Mouse (Mus musculus) frontal cortex, postnatal 25 days (tissue): ENCODE measurements around the gene Kif27.

Source experiments
- DNase-seq, 2 experiments: peaks; one replicate each; pipeline ENCODE4 v3.0.0; 2022; ENCODE audit warnings: low spot score in 2 of 2

Kif27 gene

DNA sequence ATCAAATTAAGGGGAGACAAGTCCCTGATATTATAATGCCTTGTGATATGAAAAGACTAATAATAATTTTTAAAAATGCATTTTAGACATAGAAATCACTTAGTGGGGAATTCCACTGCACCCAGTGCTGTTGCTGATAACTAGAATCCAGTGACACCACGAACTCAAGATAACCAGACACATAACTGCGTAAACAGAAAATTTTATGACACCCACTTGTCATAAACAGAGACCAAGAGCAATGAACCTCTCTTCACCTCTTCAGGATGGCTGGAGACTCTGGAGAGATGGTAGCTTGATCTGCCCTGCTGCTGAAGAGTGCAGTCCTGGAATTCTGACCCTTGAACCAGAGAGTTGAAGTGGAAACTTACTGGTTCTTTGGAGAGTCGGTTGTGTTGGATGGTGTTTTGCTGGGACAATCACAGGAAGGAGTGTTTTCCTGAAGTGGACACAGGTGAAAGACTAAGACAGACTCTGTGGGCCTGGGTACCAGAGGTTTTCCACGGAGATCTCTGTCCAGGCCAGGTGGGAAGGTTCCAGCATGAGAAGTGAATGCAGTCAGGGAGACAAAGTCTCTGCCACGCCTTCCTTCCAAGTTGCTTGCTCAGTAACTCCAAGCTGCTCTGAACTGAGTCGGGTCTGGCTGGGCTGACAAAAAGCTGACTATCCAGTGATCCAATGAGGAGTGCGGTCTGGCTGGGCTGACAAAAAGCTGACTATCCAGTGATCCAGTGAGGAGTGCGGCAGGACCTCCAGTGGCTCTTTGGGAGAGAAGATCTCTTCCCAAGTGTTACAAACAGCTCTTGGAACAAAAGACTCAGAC is 5.6 kb upstream of the Kif27 start:
- no peak for DNase-seq

DNA sequence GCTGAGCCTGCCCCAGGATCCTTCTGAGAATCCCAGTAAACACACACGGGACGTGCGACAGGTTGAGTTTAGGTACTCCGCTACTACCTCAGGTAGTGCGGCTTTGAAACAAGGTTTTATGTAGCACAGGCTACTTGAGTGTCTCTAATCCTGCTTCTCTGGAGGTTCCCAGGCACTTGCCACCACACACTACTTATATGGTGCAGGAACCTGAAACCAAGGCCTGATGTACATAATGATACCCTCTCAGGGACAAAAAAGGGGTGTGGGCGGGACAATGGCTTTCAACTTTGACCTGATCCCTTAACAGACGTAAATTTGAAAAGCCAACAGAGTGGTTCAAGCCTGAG is 357 bp upstream of the Kif27 start:
- DNase-seq = no peak

DNA sequence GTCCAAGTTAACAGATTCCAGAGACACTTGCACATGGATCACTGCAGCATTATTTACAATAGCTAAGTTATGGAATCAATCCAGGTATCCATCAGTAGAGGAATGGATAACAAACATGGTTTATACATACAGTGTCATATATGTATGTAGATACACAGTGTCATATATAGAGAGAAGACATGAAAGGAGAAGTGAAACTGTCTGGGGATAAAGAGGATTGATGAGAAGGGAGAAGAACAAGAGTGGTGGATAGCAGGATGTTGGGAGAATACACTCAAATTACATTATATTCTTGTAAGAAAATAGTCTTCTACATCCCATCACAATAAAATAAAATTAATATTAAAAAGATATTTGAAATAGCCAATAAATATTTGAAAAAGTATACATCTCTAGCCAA is 5.9 kb downstream of the Kif27 start:
- DNase-seq = no peak

DNA sequence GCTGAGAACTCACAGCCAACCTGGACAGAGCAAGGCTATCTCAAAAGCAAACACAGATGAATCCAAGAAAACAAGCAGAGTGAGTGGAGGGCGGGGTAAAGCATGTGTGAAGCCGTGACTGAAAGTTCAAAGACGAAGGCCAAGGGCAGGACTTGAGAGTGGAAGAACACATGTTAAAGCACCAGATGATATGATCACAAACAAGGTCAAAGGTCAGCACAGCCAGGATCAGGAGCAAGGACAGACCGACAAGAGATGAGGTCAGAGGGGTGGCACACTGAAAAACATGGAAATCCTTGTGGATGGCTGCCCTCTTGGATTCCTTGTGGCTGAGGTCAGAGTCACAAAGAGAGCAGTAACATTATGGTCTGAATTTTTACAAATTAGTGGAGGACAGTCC is 8.3 kb downstream of the Kif27 start:
- no peak for DNase-seq

DNA sequence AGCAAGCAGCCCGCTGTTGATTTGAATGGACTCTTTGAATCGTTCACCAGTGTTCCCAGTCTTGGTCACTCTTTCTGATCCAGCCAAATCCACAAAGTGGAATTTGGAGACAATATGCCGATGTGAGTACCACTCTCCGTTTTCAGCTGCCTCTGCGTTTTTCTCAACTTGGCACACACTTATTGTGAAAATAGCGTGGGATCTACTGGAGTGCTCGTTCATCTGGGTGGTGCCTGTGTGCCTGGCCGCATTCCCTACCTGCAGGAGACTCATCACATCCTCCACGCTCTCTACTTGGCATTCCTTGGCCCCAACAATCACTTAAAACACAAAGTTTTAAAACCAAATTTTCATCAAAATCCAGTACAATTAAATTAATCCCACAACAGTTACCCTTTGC is 14.4 kb downstream of the Kif27 start:
- no peak for DNase-seq

DNA sequence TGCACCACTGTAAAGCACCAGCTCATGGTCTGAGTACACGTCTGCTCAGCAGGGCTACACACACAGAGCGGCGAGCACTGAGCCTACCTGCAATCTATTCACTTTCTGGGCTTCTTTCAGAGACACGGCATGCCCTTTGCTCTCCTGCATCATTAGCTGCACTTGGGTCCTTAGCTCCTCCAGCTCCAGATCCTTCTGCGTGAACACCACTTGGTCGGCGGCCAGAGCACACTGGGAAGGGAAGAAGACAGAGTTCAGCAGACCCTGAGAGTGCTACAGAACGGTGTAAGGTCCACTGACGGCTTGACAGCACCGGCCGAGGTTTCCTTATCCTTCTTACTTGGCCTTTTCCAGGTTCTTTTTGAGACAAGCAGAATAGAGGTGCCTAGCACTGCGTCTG is 21.5 kb downstream of the Kif27 start:
- no peak for DNase-seq

DNA sequence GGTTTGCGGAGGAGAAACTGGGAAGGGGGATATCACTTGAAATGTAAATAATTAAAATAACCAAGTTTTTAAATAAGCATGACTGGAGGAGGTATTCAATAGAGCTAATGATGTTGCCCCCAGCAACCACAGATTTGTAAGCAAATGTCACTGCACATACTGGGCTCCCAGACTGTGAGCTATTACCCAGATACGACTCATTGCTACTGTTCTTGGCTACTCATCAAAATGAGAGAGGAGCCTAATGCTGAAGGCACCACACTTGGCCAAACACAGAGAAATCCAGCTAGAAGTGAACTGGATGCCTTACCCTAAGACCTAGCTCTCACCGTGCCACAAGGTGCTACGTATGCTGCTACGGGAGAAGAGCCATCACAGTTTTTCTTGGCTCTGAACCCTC is 24.8 kb downstream of the Kif27 start:
- DNase-seq = no peak

DNA sequence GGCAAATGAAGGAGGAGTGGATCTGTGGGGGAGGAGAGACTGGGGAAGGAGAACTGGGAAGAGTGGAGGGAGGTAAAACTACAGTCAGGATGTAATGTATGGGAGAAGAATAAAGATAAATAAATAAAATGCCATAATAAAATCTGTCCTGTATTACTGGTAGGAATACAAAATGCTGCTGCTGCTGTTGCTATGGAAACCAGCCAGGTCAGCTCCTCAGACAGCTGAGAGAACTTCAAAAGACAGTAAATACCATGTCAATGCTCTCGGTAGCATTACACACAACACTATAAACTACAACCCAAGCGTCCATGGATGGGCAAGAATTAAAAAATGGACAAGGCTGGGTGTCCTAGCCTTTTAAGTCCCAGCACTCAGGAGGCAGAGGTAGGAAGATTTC is 41.2 kb downstream of the Kif27 start:
- DNase-seq = no peak

DNA sequence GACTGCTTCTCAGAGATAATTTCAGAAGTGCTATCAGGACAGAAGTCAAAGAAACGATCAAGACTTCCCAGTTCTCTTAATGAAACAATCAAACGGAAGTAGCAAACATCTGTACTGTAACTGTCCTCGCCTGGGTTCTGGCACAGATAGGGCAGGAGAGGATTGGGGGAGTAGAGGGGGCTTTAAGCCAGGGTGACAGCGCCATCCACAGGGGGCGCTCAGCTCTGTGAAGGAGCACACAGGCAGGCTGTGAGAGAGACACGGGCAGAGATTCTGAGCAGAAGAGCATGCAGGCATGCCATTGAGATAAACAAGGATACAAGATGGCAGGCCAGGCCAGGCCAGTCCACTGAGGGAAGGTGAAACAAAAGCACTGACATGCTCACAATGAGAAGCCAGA is 43.9 kb downstream of the Kif27 start:
- no peak for DNase-seq

DNA sequence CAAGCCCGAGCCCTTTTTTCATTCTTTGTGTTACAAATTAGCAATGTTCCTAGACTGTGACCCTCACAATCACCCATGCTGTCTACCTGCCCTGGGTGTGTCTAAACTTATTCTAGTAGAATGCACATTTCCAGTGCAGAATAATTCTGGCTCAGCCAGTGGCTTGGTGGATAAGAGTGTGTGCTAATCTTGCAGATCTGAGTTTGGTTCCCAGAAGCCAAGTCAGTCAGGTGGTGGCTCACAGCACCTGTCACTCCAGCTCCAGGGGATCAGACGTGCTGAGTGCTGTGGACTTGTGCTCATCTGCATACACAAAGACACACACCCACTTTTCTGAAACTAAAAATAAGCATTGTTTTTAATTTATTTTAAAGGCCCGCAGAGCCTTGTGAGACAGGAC is 45.2 kb downstream of the Kif27 start:
- no peak for DNase-seq

DNA sequence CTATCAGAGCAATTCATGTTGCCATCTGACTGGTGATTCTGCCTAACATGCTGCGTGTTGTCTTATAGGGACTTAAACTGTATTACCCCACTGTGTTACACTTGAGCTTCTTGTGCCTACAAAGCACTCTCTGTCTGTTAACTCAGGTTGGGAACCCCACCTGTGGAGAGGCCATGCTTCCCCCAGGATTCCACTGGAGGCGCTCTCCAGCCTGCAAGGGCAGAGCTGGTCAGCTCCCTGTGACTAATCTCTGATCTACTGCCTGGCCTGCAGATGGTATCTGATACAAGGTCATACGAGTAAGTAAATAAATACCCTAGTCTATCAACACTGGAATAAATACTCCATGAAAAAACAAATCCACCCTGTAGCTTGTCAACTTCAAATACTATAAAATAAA is 47.6 kb downstream of the Kif27 start:
- no peak for DNase-seq

DNA sequence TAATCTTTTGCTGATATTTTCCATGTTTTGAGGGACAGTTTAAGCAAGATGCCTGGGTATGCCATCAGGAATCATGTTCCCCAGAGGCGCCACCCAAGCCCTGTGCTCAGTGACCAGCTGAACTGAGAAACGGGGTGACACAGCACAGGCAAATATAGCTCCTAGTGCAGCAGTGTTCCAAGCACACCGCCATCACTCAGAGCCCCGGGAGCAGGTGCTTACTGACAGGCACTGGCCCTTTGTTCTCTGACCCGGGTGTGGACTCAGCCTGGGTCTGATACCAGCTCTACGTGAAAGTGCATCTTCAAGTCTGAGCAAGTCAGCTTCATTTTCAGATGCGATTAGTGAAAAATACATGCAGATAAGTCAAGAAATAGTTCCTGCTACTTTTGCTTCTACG is 49.4 kb downstream of the Kif27 start:
- no peak for DNase-seq

DNA sequence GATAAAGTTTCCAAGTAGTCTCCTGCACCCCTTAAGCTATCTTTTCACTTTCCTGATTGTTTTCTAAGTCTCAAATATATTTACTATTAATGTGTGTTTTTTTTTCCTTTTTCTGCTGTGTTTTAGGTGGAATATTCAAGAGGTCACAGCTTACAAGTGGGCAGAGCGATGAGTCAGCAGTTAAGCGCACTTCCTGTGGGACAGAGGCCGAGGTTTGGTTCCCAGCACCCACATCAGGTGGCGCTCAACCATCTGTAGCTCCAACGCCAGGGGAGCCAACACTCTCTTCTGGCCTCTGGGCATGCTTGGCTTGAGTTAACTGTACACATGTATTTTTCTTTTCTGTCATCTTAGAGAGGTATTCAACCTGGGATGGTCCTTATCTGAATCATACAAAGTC is 51.5 kb downstream of the Kif27 start:
- no peak for DNase-seq

DNA sequence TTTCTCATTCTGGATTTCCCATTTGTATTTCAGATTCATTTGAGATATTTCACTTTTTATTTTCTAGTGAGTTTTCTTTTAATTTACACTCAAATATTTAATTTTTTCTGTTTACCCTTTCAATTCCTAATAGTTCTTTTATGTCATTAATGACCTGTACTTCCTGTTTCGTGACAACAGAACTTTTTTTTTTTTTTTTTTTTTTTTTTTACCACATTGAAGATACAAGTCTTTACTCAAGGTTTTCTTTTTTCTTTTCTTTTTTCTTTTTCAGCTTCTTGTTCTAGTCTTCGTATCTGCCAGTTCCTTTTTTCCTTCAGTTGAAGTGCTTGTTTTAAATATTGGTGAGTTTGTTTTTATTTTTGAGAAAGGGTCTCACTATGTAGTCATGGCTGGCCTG is 53.7 kb downstream of the Kif27 start:
- DNase-seq = no peak

DNA sequence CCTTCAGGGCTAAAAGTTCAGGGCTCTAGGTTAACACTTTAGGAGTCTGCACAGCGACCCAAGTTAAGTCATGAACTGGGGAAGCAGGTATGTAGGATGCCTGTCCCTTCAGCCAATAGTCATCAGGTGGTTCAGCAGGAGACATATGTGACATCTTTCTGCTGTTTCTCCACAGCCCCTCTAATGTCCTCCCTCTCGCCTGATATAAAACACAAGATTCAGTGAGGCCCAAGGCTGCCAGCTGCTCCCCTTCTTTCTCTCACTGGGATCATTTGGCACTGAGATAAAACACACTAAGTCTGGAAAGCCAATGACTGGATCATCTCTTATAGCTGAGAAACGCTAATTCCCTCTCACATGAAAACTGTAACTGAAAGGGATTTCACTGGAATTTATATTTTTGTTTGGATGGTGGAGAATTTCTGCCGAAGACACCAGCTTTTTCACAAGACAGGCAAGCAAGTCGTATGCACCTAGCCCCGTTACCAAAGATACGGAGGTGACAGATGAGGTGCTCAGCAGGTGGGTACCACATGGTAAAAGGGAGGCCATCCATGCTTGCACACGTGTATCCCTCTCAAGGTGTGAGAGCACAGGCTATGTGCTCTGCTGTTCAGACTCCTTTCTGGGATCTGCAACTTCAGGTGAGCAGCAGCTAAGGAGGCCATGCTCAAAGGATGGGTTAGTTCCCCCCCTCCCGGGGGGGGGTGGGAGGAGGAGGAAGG is 56.3 kb downstream of the Kif27 start:
- no peak for DNase-seq

DNA sequence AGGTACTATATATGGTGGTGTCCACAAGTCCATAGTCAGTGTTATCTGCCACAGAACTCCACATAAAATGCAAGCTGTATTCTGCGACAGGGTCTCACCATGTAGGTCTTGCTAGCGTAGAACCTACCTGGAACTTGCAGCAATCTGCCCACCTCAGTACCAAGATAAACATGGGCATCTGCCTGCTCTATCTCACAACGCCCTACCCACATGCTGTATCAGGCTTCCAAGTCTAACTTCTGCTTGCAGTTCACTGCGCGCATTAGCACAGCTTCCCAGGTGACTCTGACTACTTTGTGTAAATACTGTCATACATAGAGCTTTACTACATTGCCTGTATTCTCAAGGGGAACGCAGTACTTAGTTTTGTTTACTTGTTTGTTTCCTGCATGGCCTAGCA is 57.0 kb downstream of the Kif27 start:
- no peak for DNase-seq

DNA sequence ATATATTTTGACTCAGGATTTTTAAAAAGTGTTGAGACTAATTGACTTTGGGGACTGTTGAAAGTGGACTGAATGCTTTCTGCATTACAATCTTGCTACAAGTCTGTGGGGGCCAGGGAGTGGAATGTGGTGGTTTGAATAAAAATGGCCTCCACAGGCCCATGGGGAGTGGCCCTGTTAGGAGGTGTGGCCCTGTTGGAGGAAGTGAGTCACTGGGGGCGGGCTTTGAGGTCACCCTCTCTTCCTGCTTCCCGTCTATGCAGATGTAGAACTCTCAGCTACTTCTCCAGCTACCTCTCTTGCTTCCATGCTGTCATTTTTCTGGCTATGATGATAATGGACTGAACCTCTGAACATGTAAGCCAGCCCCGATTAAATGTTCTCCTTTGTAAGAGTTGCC is 60.2 kb downstream of the Kif27 start:
- DNase-seq = no peak

DNA sequence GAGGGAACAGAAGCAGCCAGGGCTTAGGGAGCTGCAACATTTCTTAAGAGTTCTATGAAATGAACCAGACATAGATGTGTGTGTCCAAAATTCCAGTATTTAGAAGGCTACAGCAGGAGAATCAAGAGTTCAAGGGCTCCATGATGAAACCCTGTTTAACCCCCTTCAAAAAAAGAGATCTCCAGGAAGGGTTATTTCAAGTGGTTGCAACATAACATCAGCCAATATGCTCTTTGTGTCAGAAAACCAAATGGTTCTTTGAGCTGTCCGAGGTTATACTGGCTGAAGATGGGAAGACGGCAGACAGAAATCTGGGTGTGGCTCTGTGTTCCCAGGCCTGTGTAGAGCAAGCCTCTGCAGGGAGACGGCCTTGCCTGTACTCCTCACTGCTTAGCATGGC is 63.3 kb downstream of the Kif27 start:
- DNase-seq = no peak

DNA sequence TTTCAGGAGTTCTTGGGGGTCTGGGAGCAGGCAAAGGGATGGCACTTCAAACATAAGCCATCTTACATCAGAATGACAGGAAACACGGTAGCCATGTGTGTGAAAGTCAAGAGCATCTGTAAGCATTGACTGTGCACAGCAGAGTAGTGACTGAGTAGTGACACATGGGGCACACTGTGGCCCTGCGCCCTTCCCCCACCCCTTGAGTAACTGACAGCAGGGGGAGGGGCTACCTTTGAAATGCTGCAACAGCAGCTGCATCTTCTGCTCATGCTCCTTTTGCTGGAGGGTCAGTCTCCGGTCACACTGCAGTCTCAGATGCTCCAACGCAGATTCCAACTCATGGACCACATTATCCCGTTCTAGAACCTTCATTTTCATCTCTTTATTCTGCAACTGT is 66.1 kb downstream of the Kif27 start:
- no peak for DNase-seq

DNA sequence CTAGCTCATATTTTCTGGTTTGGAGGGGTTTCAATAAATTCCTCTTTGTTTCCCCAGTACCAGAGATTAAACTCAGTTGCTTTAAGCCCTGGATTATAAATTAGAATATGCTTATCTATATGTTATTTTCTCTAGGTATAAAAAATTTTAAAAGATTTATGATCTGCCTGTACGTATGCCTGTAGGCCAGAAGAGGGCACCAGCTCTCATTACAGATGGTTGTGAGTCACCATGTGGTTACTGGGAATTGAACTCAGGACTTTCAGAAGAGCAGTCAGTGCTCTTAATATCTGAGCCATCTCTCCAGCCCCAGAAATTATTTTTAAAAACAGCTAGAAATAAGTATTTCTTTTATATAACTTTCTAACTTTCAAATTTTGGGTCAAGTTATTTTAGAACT is 69.6 kb downstream of the Kif27 start:
- no peak for DNase-seq

DNA sequence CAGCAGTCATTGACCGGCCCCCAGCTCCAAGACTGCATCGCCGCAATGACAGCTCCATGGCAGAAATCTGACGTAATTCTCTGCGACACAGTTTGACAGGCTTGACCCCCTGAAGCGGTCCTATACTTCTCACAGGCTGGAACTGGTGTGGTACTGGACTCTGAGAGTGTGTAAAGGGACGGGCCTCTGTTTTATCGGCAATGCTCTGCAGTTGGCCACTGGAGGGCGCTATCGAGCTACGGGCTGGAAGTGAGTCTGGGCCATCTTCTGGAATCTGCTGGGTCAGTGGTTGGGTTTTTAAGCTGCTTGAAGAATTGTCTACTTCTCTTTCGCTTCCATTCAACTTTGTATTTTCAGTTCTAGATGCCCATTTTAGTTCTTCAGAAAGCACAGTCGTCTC is 71.1 kb downstream of the Kif27 start:
- peak; percentile 30 to 65 for DNase-seq

DNA sequence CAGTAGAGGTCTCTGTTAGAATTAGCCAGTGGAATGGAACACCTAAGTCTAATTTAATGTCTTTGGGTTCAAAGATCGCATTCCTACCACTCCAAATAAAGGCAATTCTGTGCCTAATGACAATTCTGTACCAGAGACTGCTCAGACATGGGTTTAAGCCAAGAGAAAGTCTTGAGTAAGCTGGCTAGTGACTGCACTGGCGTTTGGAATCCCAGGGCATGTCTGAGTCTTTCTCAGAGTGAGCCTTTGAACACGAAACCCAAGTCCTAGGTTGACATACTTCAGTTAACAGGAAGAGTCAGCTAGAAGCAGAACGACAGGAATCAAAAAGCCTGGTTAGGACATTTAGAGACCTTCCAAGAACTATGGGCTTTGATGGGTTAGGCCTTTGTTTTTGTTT is 75.5 kb downstream of the Kif27 start:
- no peak for DNase-seq

DNA sequence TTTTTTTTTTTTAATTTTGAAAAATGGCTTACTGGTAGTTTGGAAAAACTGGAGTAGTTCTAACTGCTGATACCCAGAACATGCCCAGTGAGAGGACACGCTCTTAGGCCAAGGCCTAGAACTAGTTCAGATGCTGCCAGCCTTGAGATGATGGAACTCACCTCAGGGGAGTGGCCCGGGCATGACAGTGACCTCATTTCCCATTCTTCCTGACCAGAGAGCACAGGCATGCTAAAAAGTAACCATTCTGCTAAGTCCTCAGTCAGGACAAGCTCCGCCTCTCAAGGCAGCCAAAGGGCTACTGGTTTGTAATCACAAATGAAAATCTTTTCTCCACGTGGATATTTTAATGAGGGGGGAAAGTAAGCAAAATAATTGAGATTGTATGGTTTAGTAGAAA is 77.0 kb downstream of the Kif27 start:
- DNase-seq = no peak

DNA sequence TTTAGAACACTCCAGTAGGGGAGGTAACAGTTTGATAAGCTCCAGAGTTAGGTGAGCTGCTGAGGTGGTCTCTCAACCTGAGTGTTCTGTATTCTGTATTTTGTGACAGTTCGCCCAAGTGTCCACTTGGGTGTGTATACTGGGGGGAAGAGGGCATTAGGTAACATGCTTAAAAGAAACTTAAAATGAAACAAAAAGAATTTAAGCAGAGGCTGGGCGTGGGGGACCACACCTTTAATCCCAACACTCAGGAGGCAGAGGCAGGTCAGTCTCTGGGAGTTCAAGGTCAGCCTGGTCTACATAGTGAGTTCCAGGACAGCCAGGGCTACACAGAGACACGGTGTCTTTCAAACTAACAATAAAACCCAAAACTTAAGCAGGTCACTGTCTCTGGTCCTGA is 78.4 kb downstream of the Kif27 start:
- no peak for DNase-seq
